Mouse (Mus musculus) brain, embryonic 14.5 days (tissue): ENCODE results near the gene Sri.

Source experiments
- CTCF ChIP-seq: fragments of 200-500 bp; IDR thresholded peaks from 2 replicates; pipeline ENCODE4 v1.5.1; 2012; ENCODE audit warnings: inconsistent platforms, mild to moderate bottlenecking, moderate library complexity, borderline replicate concordance; ENCODE audit not compliant: insufficient read depth, insufficient read length; ENCODE audit errors: extremely low read depth
- POLR2A ChIP-seq: fragments of 200-500 bp; IDR thresholded peaks from 2 replicates; pipeline ENCODE4 v1.6.1; 2012; ENCODE audit warnings: mild to moderate bottlenecking, inconsistent platforms, borderline replicate concordance; ENCODE audit not compliant: poor library complexity, insufficient read depth, insufficient read length, severe bottlenecking; ENCODE audit errors: extremely low read depth

DNA sequence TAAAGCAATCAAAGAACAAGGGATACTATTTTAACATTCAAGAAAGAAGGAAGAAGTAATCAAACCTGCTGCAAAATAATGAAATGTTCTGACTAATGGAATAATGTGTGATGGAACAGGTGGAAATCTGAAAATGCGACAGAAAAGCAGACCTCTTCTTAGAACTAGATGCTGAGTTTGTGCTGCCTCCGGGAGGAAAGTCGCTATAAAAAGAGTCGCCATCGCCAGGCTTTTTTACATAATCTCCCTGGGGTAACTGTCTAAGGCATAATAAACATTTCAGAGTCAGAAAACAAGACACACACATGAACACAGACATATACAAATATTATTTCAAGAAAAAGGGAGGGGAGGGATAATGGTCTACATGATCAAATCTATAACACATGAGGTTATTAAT lies 49.0 kb downstream of the Sri start:
- TF ChIP-seq CTCF (no peak), POLR2A (no peak)
